Mouse (Mus musculus) embryonic fibroblast, embryonic 13.5 days (primary cell): ENCODE data around the gene Gm10392.

Source experiments
- CTCF ChIP-seq: IDR thresholded peaks from 2 replicates; pipeline ENCODE4 v1.5.1; 2011; ENCODE audit warnings: mild to moderate bottlenecking, control low read depth, low read length, moderate library complexity, borderline replicate concordance; ENCODE audit not compliant: insufficient read depth
- POLR2A ChIP-seq: IDR thresholded peaks from 2 replicates; pipeline ENCODE4 v1.6.1; 2011; ENCODE audit warnings: low read depth, mild to moderate bottlenecking, control low read depth, low read length, moderate library complexity

DNA sequence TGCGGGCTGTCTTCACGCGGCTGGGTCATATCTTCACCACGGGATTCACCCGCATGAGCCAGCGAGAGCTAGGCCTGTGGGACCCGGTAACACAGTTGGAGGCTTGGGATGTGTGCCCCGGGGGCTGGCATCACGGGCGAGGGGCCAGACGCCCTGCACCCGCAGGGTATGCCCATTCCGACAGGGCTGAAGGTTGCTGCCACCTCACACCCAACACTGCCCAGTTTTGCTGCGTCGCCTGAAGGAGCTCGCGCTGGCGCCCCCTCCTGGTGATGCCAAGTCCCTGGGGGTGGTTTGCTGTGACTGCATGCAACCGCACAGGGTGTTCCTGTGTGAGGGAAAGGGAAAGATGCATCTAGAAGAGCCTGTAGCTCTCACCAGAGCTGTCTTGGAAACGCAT lies 51.2 kb downstream of the Gm10392 start:
- TF ChIP-seq CTCF, result peak; percentile 64
- TF ChIP-seq POLR2A, result no peak
